Mouse (Mus musculus) C2C12 (cell line): Measurements from ENCODE around the gene Rfwd3.

Source experiments
- CEBPB ChIP-seq: IDR thresholded peaks from one replicate; pipeline ENCODE4 v1.6.1; 2011; ENCODE audit warnings: low read depth, mild to moderate bottlenecking, control low read depth, moderate library complexity
- CTCF ChIP-seq: IDR thresholded peaks from one replicate; pipeline ENCODE4 v1.5.1; 2011; ENCODE audit not compliant: control insufficient read depth, insufficient read depth, insufficient read length
- MAX ChIP-seq: IDR thresholded peaks from one replicate; pipeline ENCODE4 v1.6.1; 2011; ENCODE audit warnings: mild to moderate bottlenecking, control low read depth
- MYOD1 ChIP-seq: IDR thresholded peaks from one replicate; pipeline ENCODE4 v1.6.1; 2011; ENCODE audit warnings: low read depth; ENCODE audit not compliant: control insufficient read depth, insufficient read length
- MYOG ChIP-seq: IDR thresholded peaks from one replicate; pipeline ENCODE4 v1.6.1; 2011; ENCODE audit not compliant: control insufficient read depth, insufficient read length; ENCODE audit errors: extremely low read depth
- USF1 ChIP-seq: IDR thresholded peaks from one replicate; pipeline ENCODE4 v1.6.1; 2011; ENCODE audit warnings: low read depth, mild to moderate bottlenecking, control low read depth, moderate library complexity

- TF ChIP-seq MAX (no peak), USF1 (no peak), CTCF (no peak), CEBPB (no peak), MYOG (no peak), MYOD1 (no peak)
Measured at GRCm38 (mm10) chr8:111261981-111262381, 38.0 kb downstream of the Rfwd3 start.
